Mouse (Mus musculus) natural killer cell, adult 2 months (primary cell): ENCODE data around the gene Gm5737.

ENCODE experiments used
- DNase-seq, 2 experiments: peaks; one replicate each; pipeline ENCODE4 v3.0.0; 2022; ENCODE audit warnings: low spot score in 2 of 2

Gm5737 gene

DNA sequence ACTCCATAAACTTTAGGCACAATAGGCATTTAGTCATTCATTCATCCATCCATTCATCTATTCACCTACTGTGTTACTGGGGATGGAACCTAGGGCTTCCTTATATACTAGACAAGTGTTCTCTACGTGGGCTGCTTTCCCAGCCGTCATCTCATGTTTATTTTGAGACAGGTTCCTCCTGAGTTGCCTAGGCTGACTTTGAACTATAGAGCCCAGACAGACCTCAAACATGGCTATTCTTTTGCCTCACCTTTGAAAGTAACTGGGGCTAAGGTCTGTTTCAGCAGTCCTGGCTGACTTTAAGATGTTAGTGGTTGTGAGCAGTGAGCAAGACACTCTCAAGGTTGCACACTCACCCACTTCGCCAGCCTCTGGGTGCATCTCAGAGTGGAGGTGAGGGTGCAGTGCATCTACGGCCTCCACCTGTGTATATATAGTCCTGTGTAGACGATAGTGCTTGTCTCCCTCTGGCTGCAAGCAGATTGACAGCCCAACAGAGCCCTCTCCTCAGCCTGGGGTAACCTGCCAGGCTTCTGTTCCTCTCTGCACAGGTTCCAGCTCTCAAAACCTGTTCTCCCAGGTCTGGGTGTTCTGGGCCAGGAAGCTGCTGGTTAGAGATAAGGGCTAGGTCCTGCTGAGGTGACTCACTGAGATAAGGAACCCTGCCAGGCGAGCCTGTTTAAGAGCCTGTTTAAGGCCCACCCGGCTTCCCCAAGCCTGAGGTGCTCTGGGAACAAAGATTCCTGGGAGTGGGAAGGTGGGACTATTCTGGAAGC, 62.8 kb downstream of the Gm5737 start:
- no peak for DNase-seq

DNA sequence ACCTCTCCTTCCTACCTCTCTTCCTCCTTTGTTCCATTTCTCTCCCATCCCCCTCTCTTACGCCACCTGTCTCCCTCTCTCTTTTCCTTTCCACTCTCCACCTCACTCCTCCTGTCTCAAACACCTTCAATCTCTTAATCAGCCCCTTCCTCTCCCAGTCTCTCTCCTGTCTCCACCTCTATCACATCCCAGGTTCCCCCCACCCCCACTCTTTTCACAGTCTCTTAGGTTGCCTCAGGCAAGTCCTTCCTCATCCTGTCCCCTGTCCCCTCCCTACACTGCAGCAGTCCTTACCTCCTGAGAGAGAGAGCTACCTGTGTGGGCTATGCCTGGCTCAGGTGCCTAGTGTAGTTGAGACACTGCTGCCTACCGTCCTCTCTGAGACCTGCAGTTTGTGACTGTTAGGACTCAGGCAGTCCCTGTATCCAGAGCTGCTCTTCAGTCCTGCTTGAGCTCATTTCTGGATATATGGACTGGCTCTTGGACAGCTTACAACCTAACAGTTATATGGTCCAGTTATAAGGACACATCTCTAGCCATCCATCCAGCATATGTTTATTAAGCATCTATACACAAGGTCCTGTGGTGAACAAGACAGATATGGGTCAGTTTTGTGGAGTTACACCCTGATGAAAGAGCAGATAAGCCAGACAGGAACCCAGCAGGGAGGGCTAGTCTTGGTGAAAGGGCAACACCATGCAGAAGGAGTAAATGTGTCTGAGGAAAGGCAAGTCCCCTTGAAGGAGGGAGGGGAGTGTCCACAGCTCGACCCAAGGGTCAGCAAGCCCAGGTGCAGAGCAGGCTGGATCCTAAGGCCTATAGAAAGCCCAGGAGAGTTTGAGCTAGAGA, 63.6 kb downstream of the Gm5737 start:
- no peak for DNase-seq

DNA sequence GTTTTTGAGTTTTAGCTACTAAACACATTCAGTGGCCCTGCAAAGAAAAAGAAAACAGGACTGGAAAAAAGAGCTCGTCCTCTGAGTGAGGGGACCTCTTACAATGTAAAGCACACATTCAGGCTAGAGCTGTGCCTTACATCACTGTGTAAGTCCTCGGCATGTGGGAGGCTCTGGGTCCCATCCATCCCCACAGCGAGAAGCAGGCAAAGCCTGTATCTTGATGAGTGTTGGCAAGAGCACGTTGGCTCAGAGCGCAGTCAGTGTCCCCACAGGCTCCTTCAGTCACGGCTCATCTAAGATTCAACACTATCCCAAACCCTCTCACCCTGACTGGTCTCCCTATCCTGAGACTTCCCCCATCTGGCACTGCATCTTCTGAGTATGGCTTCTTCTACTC, 66.1 kb downstream of the Gm5737 start:
- no peak for DNase-seq

DNA sequence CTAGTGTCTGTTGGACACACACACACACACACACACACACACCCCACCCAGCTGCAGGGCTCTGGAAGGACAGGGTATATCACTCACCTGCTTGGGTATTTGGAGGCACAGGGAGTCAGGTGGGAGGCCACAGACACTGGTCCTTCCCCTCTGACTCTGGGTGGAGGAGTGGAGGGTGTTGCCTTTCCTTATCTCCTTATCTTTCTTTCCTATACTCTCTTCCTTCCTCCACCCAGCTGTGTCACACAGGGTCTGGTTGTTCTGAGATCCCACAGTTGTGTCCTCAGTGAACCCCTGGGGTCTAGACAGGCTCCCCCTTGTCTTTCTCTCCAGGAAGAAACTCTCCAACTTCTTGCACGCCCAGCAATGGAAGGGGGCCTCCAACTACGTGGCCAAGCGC, 67.8 kb downstream of the Gm5737 start:
- no peak for DNase-seq

DNA sequence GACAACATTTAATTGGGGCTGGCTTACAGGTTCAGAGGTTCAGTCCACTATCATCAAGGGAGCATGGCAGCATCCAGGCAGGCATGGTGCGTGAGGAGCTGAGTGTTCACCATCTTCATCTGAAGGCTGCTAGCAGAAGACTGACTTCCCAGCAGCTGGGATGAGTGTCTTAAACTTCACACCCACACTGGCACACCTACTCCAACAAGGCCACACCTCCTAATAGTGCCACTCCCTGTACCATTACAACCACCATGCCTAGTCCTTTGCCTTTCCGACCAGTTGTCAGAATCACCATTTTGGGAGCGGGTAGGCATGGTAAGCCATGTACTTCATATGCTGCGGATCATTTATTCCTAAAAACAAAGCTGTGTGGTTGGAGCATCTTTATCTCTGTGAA, 68.6 kb downstream of the Gm5737 start:
- no peak for DNase-seq
